Mouse (Mus musculus) forebrain, postnatal 0 days (tissue): ENCODE data around the gene Btf3. TPM values are rescaled to one million over a fixed set of nuclear protein-coding genes. Genes with fewer than 3 reads are reported as not detected.

Experiments
- ATAC-seq: fragments of 200-750 bp; cut with Nextera tagmentation; 2 replicates; pipeline ENCODE4 v1.8.0; 2017; ENCODE audit warnings: mild to moderate bottlenecking, moderate library complexity
- DNase-seq: peaks from one replicate; pipeline ENCODE4 v3.0.0-alpha.2; 2015
- H3K27ac ChIP-seq: fragments of 300-500 bp; sonication (generic); 2 replicates; pipeline ENCODE4 v1.5.1; 2014; ENCODE audit warnings: low read depth, mild to moderate bottlenecking, antibody characterized with exemption, low read length, moderate library complexity, mixed read lengths
- H3K27me3 ChIP-seq: fragments of 300-500 bp; sonication (generic); 2 replicates; pipeline ENCODE4 v1.6.1; 2014; ENCODE audit warnings: mild to moderate bottlenecking, low read length, mixed read lengths; ENCODE audit not compliant: insufficient read depth
- H3K36me3 ChIP-seq: fragments of 300-500 bp; sonication (generic); 2 replicates; pipeline ENCODE4 v1.6.1; 2014; ENCODE audit warnings: mild to moderate bottlenecking, moderate library complexity; ENCODE audit not compliant: insufficient read depth
- H3K4me1 ChIP-seq: fragments of 300-500 bp; sonication (generic); 2 replicates; pipeline ENCODE4 v1.6.1; 2014; ENCODE audit warnings: antibody characterized with exemption; ENCODE audit not compliant: insufficient read depth
- H3K4me2 ChIP-seq: fragments of 300-500 bp; sonication (generic); 2 replicates; pipeline ENCODE4 v1.6.1; 2014; ENCODE audit warnings: low read depth, mild to moderate bottlenecking, moderate library complexity
- H3K4me3 ChIP-seq: fragments of 300-500 bp; sonication (generic); 2 replicates; pipeline ENCODE4 v1.5.1; 2014; ENCODE audit warnings: low read depth, low read length, mixed read lengths
- H3K9ac ChIP-seq: fragments of 300-500 bp; sonication (generic); 2 replicates; pipeline ENCODE4 v1.6.1; 2014; ENCODE audit warnings: mild to moderate bottlenecking
- H3K9me3 ChIP-seq: fragments of 300-500 bp; sonication (generic); 2 replicates; pipeline ENCODE4 v1.6.1; 2016; ENCODE audit warnings: low read length
- CTCF ChIP-seq: sonication (generic); IDR thresholded peaks from 2 replicates; pipeline ENCODE4 v1.5.1; 2016; ENCODE audit warnings: antibody characterized with exemption, control low read depth, low read depth
- WGBS: fragments of 180-500 bp; shearing (Covaris S2); extraction: QIAGEN DNeasy Blood & Tissue Kit; methylation state at CpG from one replicate; pipeline ENCODE4 v1.1.7; 2014; 5-methylcytosine and 5-hydroxymethylcytosine counted together
- polyA plus RNA-seq: library from polyadenylated mRNA; unstranded; fragments of >200 nt; fragmentation: Nextera tagmentation; extraction: Ambion mirVana; gene quantifications from 2 replicates; pipeline ENCODE4 v1.2.1, GENCODE M21; 2015
- total RNA-seq: library from RNA; depleted of rRNA; stranded (reverse); fragments of >200 nt; gene quantifications from 2 replicates; pipeline ENCODE4 v1.2.3, GENCODE M21; 2014

The Btf3 gene
- total and polyA plus RNA-seq, 2 experiments from 2014 or later, result 435 to 562 TPM

DNA sequence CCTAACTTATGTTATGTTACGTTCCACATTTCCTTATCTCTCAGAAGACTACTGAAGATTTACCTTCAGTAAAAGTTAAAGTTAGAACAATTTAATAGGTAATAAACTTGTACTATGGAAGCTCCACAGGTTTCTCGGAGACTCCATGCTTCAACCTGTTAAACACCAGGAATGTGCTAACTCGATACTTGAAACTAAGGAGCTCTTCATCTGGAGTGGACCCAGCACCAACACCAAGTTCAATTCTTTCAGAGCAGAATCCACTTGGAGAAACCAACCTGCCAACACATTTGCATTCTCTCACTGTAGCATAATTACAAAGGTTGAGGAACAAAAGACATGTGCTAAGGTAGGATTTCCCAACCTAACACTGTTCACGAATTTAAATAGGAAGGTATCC lies 1.7 kb downstream of the Btf3 start:
- Histone ChIP-seq H3K4me2 (peak overlapping the region; percentile 4; the same call in 1 of the 2 replicates), H3K9me3 (no peaks in the 10 kb centered on the region), H3K36me3 (peaks cover 34% of the 10 kb centered on the region), H3K27ac (no peak overlapping the region), H3K4me1 (peaks cover 6% of the 10 kb centered on the region; the same call in 1 of the 2 replicates), H3K4me3 (no peak overlapping the region), H3K27me3 (no peaks in the 10 kb centered on the region), H3K9ac (no peak overlapping the region)
- TF ChIP-seq CTCF, result no peak
- DNase-seq (no peak), ATAC-seq (no peak)
- WGBS, result 76% methylated on average over 4 of the region's 4 CpGs

DNA sequence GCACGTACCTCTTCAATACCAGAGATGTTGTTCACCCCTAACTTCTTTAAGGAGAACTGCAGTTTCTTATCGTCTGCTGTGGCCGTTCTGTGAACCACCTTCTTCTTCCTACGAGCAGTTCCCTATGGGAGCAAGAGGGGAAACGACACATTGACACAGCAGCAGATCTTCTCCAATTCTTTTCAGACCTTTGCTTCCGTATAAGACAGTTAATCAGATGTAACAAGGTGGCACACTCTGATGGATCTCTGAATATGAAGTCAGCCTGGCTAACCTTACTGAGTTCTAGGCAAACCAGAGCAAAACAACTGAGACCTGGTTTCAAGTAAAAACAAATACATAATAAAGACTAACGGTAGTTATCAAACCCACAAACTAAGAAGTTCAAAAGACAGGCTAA lies 3.2 kb downstream of the Btf3 start:
- Histone ChIP-seq H3K4me1 (peaks cover 6% of the 10 kb centered on the region; the same call in 1 of the 2 replicates), H3K36me3 (peaks cover 39% of the 10 kb centered on the region), H3K9ac (no peak overlapping the region), H3K27me3 (no peaks in the 10 kb centered on the region), H3K9me3 (no peaks in the 10 kb centered on the region), H3K4me2 (no peak overlapping the region), H3K27ac (no peak overlapping the region), H3K4me3 (no peak overlapping the region)
- DNase-seq (no peak), ATAC-seq (no peak)
- TF ChIP-seq CTCF, result no peak
- WGBS, result 82% methylated on average over 7 of the region's 7 CpGs

DNA sequence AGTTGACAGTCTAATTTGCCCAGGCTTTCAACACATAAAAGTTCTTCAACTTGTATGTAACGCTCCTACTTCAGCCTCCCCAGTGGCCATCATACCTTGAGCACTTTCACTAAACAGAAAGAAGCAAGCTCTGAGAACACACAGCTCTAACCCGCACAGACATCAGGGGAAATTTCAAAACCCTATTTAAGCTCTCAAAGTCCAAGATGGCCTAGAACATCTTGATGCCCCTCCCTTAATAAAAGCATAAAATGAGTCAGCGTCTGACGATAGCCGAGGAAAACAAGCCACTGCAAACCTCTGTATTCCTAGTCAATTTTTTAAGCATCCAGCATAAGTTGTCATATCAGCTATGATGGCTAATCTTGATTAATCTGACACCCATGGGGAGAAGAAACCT lies 5.2 kb downstream of the Btf3 start:
- Histone ChIP-seq H3K9me3 (no peaks in the 10 kb centered on the region), H3K36me3 (peaks cover 47% of the 10 kb centered on the region), H3K4me1 (peaks cover 6% of the 10 kb centered on the region; the same call in 1 of the 2 replicates), H3K9ac (no peak overlapping the region), H3K4me2 (no peak overlapping the region), H3K27ac (no peak overlapping the region), H3K4me3 (no peak overlapping the region), H3K27me3 (no peaks in the 10 kb centered on the region)
- TF ChIP-seq CTCF, result no peak
- 96% methylated on average over 5 of the region's 5 CpGs for WGBS
- DNase-seq, result no peak
- ATAC-seq, result no peak

DNA sequence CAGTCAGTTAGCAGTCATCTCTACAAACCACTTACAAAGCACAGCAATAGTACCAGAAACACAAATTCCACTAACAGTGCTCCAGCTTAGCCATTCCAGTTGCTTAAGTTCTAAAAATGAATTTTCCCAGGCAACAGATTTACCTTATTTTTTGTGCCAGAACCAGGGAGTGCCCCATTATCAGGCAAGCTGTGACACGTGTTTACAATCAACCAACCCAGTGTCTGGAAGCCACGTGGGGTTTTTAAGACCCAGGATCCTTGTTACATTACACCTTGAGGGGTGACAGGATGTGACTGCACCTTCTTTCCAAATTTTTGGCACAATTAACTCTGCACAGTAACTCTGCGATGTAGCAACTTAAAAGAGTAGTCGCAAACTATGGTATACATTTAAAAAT lies 8.1 kb downstream of the Btf3 start:
- no peaks in the 10 kb centered on the region for H3K27me3 ChIP-seq
- H3K4me1 ChIP-seq, result no peaks in the 10 kb centered on the region
- no peak overlapping the region for H3K27ac ChIP-seq
- ATAC-seq (no peak), DNase-seq (no peak)
- H3K36me3 ChIP-seq, result peaks cover 47% of the 10 kb centered on the region
- no peak for TF ChIP-seq CTCF
- no peak overlapping the region for H3K9ac ChIP-seq
- no peaks in the 10 kb centered on the region for H3K9me3 ChIP-seq
- no peak overlapping the region for H3K4me3 ChIP-seq
- no peak overlapping the region for H3K4me2 ChIP-seq
- WGBS, result 82% methylated on average over 4 of the region's 4 CpGs

DNA sequence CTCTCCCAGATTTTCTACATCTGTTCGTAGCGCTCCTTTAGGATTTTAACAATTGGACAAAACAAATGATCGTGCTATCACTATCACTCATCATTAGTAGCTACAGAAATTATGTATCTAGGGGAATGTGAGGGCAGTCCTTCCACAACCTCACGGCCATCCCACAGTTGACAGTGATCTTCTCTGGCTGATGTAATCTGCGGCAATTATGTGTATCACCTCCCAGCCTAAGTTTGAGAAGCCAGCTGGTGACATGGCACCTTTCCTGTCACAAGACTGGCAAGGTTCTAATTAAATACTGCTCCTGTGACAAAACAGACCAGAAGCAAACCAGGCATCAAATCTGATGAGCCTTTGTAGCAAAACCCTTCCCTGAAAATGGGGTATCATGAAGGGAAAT lies 8.8 kb downstream of the Btf3 start:
- no peak for TF ChIP-seq CTCF
- 77% methylated on average over 5 of the region's 5 CpGs for WGBS
- DNase-seq (no peak), ATAC-seq (no peak)
- no peak overlapping the region for H3K4me3 ChIP-seq
- H3K4me2 ChIP-seq, result no peak overlapping the region
- peaks cover 40% of the 10 kb centered on the region for H3K36me3 ChIP-seq
- no peaks in the 10 kb centered on the region for H3K4me1 ChIP-seq
- no peak overlapping the region for H3K9ac ChIP-seq
- no peak overlapping the region for H3K27ac ChIP-seq
- H3K27me3 ChIP-seq, result no peaks in the 10 kb centered on the region
- H3K9me3 ChIP-seq, result no peaks in the 10 kb centered on the region

DNA sequence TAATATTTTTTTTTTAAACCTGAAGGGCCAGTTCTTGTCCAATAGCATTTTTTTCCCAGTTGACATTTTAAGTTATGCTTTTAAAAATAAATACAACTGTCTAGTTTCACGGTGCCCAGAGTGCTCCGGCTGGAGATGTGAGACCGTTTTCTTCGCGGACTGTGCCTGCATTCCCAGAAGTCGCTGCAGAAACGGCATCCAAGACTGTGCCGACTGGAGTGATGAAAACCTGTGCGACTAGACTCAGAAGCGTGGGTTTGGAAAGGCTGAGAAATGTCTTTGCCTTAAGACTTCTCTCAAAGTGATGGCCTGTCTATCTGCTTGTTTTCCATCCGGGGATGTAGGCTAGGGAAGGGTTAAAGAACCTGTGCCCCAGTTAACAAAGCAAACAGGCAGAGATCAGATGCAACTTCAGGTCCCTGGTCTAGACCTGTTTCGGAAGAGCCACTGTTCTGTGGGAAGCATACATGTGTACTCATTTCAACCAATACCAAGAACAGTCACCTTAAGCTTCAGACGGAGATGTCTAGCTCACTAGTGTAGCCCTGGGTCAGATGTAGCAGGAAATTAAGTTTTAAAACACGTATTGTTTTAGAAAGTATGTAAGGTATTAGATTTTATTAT lies 9.8 kb downstream of the Btf3 start:
- H3K36me3 ChIP-seq, result peaks cover 31% of the 10 kb centered on the region
- no peaks in the 10 kb centered on the region for H3K4me1 ChIP-seq
- TF ChIP-seq CTCF, result no peak
- ATAC-seq, result no peak; the same call in 1 of the 2 replicates
- no peak overlapping the region for H3K4me3 ChIP-seq
- DNase-seq, result no peak
- no peak overlapping the region for H3K4me2 ChIP-seq
- no peaks in the 10 kb centered on the region for H3K9me3 ChIP-seq
- peak overlapping the region; percentile 9; the same call in 1 of the 2 replicates for H3K27ac ChIP-seq
- WGBS, result 49% methylated on average over 14 of the region's 14 CpGs
- H3K9ac ChIP-seq, result no peak overlapping the region
- H3K27me3 ChIP-seq, result no peaks in the 10 kb centered on the region

DNA sequence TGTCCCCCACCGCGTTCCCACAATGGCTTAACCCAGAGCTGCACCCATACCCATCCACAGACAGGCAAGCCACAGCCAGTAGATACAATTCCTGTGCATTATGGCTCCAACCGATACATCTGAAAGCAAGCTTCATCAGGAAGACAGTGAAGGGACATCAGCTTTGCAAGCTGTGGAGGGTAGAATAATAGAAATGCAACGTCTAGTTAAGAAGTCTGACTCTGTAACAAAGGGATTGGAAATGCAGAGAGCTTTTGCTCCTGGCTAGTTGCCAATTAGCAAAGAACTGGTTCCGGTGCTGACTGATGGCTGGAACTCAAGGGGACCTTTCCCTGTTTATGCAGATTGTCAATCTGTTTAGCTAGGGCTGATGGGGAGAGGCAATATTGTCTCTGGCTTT lies 10.4 kb downstream of the Btf3 start:
- no peaks in the 10 kb centered on the region for H3K9me3 ChIP-seq
- no peak for TF ChIP-seq CTCF
- H3K4me1 ChIP-seq, result no peaks in the 10 kb centered on the region
- H3K36me3 ChIP-seq, result peaks cover 26% of the 10 kb centered on the region
- no peak overlapping the region; the same call in 1 of the 2 replicates for H3K27ac ChIP-seq
- H3K4me2 ChIP-seq, result no peak overlapping the region
- ATAC-seq, result peak; percentile 45; the same call in 1 of the 2 replicates
- no peak overlapping the region for H3K4me3 ChIP-seq
- 31% methylated on average over 5 of the region's 5 CpGs for WGBS
- no peak overlapping the region for H3K9ac ChIP-seq
- H3K27me3 ChIP-seq, result no peaks in the 10 kb centered on the region
- DNase-seq, result peak; percentile 17
